Mouse (Mus musculus): ENCODE data around the gene Gm13276.
A peak's percentile ranks its signal among the peaks of the same experiment; 100 is the strongest.
"Not testable (repeated sequence)": the region's sequence is repeated elsewhere in the genome, so short reads cannot be mapped to it uniquely, and the experiment has no call there.

Gm13276 gene

DNA sequence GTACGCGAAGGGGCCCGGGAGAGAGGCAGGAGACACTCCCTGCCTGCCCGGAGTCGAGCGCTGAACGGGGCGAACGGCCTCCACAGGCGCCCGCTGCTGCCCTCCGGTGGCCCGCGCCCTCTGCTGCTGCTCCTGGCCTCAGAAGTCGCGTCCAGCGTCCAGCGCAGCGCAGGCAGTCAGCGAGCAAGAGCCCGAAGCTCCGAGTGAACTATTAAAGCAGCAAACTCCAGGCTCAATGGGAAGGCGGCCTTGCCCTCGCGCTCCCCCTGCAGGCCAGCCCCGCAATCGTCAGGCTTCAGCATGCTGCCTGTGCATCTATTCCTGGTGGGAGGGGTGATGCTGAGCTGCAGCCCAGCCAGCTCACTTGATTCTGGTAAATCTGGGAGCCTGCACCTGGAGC is at the start of gene Gm13276:
TSS of gene Gm13276 (plus strand) at position 301 of the 400 bp plus-strand sequence.
- not testable (repeated sequence) for DNase-seq (ENCODE audit: low read depth, low spot score)

DNA sequence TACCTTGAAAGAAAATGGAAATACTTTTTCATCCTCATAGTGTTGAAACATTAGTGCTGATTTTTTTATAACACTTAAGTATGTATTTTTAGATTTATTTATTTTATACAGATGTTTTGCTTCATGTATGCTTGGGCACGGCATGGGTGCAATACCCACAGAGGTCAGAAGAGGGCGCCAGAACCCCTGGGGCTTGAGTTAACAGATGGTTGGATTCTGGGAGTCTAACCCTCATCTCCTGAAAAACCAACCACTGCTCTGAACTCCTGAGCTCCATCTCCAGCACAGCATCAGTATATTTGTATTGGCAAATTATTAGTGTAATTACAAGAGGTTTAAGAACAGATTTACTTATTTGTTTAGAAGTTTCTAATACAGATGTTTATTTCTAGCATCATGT is 47.0 kb upstream of the Gm13276 start:
- peak; percentile 70 for DNase-seq (ENCODE audit: low read depth, low spot score)

DNA sequence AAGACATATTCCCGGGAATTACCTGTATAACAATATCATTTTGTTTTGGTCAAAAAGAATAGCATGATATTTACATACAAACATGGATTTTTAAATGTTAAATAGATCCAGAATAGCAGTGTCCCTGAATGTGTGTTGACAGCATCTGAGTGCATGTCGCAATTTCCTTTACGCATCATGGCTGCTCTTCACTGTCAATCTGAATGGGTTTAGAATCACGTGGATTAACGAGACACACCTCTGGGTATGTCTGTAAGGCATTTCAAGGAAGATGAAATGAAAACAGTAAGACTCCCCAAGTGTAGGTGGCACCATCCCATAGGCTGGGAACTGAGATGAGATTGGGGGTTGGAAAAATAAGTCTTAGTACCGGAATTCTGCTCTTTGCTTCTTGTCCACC is 46.5 kb upstream of the Gm13276 start:
- DNase-seq (ENCODE audit: low read depth, low spot score): no peak

DNA sequence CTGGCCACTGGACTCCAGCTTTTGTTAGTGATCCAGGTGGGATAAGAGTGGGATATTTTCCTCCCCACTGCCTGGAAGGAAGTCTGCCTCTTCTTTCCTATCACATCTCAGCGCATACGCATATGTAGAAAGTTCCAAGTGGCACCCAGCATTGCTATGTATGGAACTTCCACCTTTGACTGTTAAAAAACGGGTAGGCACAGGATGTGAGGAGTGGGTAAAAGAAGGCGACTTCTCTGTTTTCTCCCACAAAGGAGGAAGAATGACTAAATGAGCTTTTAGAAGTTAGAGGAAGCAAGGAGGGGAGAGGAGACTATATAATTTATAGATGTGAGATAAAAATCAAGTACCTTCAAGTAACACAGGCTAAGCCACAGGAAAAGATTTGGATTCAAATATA is 44.1 kb upstream of the Gm13276 start:
- DNase-seq (ENCODE audit: low read depth, low spot score): no peak

DNA sequence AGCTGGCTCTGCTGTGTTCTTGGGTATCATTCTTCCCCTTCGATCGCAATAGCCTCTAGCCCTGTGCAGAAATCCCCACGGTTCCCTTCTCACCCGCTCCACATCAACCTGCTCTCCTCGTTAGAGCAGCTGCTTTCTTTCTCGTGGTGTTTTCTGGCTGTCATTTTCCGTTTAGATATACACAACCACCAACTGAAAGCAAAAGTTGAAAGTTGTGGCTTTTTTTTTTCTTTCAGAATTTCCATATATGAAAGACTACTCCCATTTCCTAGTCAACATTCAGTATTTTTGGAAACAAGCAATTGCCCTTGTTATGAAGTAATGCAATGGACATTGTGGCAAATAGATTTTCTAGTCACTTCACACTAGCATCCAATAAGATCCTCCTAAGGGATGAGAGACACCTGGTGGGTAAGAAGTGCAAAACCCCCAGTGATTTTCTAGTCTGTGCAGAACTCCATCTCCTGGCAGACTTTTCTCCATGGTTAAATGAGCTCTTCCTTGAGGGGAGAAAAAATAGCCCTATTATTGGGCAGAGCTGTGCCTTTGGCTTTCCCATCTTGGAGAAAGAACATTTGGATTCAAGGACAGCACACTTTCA is 42.6 kb upstream of the Gm13276 start:
- DNase-seq (ENCODE audit: low read depth, low spot score): no peak

DNA sequence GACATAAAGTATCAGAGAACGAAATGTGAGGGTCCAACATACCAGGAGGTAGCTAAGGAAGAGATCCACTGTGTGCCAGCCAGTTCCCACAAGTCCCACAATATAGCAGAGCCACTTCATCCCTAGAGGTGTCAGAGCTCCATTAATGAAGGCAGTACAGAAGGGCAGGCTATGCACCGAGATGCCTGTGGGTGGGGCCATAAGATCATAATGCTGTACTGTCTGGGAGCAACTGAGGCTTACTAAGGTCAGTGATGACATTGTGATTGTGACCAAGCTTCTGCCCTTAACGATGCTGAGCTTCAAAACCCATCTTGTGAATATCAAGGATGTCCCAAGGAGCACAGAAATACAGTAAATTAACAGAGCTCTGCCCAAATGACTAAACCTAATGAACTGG is 41.3 kb upstream of the Gm13276 start:
- DNase-seq (ENCODE audit: low read depth, low spot score): peak; percentile 28

DNA sequence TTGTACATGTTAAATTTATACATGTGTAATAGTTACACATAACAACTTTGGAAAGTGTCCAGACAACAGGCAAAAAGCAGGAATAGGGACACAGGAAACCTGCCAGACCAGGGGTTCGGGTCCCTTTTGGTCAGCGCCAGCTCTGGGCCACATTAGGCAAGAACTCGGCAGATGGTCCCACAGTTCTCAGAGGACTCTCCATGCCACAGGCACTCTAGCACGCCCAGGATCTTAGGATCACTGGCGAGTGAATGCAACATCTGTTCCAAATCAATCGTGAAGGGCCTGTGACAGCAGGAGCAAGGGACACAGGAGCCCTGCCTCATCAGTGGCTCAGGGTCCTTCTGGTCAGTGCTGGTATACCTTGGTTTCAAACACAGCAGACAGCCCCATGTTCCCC is 35.6 kb upstream of the Gm13276 start:
- no peak for DNase-seq (ENCODE audit: low read depth, low spot score)

DNA sequence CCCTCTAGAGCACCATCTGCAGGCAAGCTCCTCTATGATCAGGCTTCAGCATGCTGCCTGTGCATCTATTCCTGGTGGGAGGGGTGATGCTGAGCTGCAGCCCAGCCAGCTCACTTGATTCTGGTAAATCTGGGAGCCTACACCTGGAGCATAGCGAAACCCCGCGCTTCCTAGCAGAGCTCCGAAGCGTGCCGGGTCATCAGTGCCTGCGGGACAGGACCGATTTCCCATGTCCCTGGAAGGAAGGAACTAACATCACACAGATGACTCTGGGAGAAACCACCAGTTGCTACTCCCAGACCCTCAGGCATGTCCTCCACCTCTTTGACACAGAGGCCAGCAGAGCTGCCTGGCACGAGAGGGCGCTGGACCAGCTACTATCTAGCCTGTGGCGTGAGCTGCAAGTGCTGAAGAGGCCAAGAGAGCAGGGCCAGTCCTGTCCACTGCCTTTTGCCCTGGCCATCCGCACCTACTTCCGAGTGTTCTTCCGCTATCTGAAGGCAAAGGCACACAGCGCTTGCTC is 30.6 kb upstream of the Gm13276 start, which contains the start of gene Gm13271:
TSS of gene Gm13271 (plus strand) at position 51 of the 523 bp plus-strand sequence.
- not testable (repeated sequence) for DNase-seq (ENCODE audit: low read depth, low spot score)

DNA sequence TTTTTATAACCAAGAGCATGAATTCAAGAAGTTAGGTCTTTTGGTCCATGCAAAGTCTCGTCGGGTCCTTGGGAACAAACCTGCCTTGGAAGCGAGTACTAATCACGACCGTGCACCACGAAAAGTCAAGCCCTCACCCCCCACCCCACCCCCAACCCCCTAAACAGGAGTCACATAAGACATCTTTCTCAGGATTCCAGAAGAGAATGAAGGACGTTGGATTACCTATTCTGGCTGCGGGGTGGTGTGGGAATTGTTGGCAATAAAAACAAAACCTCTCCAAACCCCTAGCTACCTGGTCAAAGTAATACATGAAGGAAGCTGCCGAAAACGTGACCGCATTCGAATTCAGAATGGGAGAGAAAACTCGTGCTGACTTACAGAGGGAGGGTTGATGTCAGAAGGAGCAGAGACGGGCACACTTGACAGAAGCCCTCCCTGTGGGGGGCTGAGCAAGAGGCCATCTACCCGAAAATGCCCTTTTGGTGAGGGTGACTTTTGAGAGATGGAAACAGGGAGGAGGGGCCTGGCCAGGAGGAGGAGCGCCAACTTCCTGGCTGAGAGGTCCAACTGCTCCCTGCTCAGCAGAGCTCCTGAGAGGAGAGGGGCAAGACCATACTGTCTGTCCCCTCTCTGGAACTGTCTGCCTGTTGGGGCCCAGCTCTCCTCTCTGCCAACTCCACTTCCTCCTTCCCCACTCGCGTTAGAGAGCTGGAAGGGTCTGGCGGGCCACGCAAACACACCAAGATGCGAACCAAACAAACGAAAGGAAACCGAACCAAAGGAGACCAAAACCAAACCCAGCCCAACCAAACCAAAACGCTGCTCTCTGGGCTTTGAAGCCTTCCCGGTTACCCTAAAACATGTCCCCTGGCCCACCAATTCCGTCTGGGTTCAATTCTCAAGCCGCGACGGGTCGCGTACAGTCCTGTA is 28.7 kb upstream of the Gm13276 start:
- peak; percentile 2 for DNase-seq (ENCODE audit: low read depth, low spot score)

DNA sequence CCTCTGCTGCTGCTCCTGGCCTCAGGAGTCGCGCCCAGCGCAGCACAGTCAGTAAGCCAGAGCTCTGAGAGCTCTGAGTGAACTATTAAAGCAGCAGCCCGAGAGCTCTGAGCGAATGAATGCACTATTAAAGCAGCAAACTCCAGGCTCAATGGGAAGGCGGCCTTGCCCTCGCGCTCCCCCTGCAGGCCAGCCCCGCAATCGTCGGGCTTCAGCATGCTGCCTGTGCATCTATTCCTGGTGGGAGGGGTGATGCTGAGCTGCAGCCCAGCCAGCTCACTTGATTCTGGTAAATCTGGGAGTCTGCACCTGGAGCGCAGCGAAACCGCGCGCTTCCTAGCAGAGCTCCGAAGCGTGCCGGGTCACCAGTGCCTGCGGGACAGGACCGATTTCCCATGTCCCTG is 27.9 kb upstream of the Gm13276 start:
- not testable (repeated sequence) for DNase-seq (ENCODE audit: low read depth, low spot score)

DNA sequence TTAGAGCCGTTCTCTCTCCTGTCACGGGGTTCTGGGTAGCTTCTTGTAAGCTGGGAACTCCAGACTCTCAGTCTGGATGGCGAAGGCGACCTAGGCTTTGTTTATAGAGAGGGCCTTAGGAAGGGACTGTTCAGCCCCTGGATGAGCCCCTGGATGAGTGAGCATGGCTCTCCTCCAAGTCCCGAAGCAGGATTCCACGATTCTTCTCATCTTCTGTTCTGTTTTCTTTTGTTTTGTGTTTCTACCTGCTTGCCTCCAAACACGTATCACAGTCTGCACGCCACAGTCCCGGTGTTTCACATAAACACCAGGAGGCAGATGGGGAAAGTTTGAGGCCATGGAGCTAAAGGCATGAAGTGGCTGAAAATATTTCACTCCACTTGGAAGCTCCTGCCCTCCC is 26.8 kb upstream of the Gm13276 start:
- not testable (repeated sequence) for DNase-seq (ENCODE audit: low read depth, low spot score)

DNA sequence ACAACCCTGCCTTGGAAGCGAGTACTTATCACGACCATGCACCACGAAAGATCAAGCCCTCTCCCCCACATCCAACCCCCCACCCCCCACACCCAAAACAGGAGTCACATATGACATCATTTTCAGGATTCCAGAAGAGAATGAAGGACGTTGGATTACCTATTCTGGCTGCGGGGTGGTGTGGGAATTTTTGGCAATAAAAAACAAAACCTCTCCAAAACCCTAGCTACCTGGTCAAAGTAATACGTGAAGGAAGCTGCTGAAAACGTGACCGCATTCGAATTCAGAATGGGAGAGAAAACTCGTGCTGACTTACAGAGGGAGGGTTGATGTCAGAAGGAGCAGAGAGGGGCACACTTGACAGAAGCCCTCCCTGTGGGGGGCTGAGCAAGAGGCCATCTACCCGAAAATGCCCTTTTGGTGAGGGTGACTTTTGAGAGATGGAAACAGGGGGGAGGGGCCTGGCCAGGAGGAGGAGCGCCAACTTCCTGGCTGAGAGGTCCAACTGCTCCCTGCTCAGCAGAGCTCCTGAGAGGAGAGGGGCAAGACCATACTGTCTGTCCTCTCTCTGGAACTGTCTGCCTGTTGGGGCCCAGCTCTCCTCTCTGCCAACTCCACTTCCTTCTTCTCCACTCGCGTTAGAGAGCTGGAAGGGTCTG is 25.8 kb upstream of the Gm13276 start, which contains the start of gene Gm13283:
TSS of gene Gm13283 (plus strand) at position 510 of the 659 bp plus-strand sequence.
- peak; percentile 4 for DNase-seq (ENCODE audit: low read depth, low spot score)

DNA sequence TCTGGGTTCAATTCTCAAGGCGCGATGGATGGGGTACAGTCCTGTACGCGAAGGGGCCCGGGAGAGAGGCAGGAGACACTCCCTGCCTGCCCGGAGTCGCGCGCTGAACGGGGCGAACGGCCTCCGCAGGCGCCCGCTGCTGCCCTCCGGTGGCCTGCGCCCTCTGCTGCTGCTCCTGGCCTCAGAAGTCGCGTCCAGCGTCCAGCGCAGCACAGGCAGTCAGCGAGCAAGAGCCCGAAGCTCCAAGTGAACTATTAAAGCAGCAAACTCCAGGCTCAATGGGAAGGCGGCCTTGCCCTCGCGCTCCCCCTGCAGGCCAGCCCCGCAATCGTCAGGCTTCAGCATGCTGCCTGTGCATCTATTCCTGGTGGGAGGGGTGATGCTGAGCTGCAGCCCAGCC is 25.1 kb upstream of the Gm13276 start:
- not testable (repeated sequence) for DNase-seq (ENCODE audit: low read depth, low spot score)

DNA sequence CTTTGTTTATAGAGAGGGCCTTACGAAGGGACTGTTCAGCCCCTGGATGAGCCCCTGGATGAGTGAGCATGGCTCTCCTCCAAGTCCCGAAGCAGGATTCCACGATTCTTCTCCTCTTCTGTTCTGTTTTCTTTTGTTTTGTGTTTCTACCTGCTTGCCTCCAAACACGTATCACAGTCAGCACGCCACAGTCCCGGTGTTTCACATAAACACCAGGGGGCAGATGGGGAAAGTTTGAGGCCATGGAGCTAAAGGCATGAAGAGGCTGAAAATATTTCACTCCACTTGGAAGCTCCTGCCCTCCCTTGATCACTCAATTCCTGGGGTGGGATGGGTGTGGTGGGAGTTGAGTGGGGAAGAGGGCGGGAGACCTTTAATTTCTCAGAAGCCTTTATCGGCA is 23.7 kb upstream of the Gm13276 start:
- not testable (repeated sequence) for DNase-seq (ENCODE audit: low read depth, low spot score)

DNA sequence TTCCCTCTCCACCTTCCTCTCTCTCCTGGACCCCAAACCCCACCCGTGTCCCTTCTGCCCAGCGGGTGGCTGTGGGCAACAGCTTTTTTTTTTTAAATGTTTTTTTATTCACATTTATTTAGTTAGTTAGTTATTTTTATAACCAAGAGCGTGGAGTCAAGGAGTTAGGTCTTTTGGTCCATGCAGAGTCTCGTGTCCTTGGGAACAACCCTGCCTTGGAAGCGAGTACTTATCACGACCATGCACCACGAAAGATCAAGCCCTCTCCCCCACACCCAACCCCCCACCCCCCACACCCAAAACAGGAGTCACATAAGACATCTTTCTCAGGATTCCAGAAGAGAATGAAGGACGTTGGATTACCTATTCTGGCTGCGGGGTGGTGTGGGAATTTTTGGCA is 23.2 kb upstream of the Gm13276 start:
- not testable (repeated sequence) for DNase-seq (ENCODE audit: low read depth, low spot score)

DNA sequence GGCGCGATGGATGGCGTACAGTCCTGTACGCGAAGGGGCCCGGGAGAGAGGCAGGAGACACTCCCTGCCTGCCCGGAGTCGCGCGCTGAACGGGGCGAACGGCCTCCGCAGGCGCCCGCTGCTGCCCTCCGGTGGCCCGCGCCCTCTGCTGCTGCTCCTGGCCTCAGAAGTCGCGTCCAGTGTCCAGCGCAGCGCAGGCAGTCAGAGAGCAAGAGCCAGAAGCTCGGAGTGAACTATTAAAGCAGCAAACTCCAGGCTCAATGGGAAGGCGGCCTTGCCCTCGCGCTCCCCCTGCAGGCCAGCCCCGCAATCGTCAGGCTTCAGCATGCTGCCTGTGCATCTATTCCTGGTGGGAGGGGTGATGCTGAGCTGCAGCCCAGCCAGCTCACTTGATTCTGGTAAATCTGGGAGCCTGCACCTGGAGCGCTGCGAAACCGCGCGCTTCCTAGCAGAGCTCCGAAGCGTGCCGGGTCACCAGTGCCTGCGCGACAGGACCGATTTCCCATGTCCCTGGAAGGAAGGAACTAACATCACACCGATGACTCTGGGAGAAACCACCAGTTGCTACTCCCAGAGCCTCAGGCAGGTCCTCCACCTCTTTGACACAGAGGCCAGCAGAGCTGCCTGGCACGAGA is 22.0 kb upstream of the Gm13276 start:
- DNase-seq (ENCODE audit: low read depth, low spot score): peak; percentile 1

DNA sequence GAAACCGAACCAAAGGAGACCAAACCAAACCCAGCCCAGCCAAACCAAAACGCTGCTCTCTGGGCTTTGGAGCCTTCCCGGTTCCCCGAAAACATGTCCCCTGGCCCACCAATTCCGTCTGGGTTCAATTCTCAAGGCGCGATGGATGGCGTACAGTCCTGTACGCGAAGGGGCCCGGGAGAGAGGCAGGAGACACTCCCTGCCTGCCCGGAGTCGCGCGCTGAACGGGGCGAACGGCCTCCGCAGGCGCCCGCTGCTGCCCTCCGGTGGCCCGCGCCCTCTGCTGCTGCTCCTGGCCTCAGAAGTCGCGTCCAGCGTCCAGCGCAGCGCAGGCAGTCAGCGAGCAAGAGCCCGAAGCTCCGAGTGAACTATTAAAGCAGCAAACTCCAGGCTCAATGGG is 12.0 kb upstream of the Gm13276 start, which contains the start of gene Gm13290:
TSS of gene Gm13290 (plus strand) at position 301 of the 400 bp plus-strand sequence.
- not testable (repeated sequence) for DNase-seq (ENCODE audit: low read depth, low spot score)

DNA sequence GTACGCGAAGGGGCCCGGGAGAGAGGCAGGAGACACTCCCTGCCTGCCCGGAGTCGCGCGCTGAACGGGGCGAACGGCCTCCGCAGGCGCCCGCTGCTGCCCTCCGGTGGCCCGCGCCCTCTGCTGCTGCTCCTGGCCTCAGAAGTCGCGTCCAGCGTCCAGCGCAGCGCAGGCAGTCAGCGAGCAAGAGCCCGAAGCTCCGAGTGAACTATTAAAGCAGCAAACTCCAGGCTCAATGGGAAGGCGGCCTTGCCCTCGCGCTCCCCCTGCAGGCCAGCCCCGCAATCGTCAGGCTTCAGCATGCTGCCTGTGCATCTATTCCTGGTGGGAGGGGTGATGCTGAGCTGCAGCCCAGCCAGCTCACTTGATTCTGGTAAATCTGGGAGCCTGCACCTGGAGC is 8.9 kb upstream of the Gm13276 start, which contains the start of gene Gm13289:
TSS of gene Gm13289 (plus strand) at position 301 of the 400 bp plus-strand sequence.
- not testable (repeated sequence) for DNase-seq (ENCODE audit: low read depth, low spot score)

DNA sequence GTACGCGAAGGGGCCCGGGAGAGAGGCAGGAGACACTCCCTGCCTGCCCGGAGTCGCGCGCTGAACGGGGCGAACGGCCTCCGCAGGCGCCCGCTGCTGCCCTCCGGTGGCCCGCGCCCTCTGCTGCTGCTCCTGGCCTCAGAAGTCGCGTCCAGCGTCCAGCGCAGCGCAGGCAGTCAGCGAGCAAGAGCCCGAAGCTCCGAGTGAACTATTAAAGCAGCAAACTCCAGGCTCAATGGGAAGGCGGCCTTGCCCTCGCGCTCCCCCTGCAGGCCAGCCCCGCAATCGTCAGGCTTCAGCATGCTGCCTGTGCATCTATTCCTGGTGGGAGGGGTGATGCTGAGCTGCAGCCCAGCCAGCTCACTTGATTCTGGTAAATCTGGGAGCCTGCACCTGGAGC is 6.0 kb upstream of the Gm13276 start, which contains the start of gene Gm13272:
TSS of gene Gm13272 (plus strand) at position 301 of the 400 bp plus-strand sequence.
- not testable (repeated sequence) for DNase-seq (ENCODE audit: low read depth, low spot score)

DNA sequence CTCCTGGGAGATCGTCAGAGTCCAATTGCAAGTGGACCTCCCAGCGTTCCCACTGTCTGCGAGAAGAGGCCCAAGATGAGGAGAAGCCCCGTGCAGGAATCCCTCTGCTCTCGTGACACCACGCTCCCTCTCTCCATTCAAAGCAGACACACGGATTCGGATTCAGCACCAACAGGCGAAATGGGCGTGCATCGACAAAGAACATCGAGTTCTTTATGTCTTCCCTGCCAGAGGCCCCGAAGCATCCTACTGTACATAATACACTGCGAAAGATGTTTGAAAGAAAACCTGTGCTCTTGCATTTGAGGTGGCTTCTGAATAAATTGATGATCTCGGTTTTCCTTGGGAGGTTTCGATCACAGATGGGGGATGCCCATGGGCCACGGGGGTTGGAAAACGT is 5.2 kb upstream of the Gm13276 start:
- DNase-seq (ENCODE audit: low read depth, low spot score): not testable (repeated sequence)

DNA sequence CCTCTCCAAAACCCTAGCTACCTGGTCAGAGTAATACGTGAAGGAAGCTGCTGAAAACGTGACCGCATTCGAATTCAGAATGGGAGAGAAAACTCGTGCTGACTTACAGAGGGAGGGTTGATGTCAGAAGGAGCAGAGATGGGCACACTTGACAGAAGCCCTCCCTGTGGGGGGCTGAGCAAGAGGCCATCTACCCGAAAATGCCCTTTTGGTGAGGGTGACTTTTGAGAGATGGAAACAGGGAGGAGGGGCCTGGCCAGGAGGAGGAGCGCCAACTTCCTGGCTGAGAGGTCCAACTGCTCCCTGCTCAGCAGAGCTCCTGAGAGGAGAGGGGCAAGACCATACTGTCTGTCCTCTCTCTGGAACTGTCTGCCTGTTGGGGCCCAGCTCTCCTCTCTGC is 3.7 kb upstream of the Gm13276 start, which contains the start of gene Ifnz:
TSS of gene Ifnz (plus strand) at position 301 of the 400 bp plus-strand sequence.
- DNase-seq (ENCODE audit: low read depth, low spot score): not testable (repeated sequence)
